Mouse (Mus musculus): ENCODE measurements around the gene AC161166.1.

AC161166.1 gene

GRCm38 (mm10) chr7:24461376-24462051 is 50.7 kb downstream of the AC161166.1 start:
- DNase-seq (ENCODE audit: low spot score in 2 of 2) = no peak
